Mouse (Mus musculus): ENCODE measurements around the gene Aicda.

The Aicda gene

GRCm38 (mm10) chr6:122571617-122571959, 18.0 kb downstream of the Aicda start:
- ChIA-PET POLR2A (interaction anchor here in 2 of 4 experiments (0.5 to 1.3 kb wide), 2 partner anchors 48 to 131 kb away, joined by 3 to 5 read pairs; no protein-coding TSS in a partner anchor), CTCF (interaction anchor here in 3 of 4 experiments (0.6 to 2.6 kb wide), 7 partner anchors 9 to 40 kb away, joined by 3 to 9 read pairs (median 4); no protein-coding TSS in a partner anchor)

- ChIA-PET CTCF (interaction anchor here in 2 of 4 experiments (0.6 kb wide), 2 partner anchors 8 to 57 kb away, joined by 3 to 8 read pairs; no protein-coding TSS in a partner anchor), POLR2A (interaction anchor here in 2 of 4 experiments (0.6 to 1.6 kb wide), 4 partner anchors 8 to 116 kb away, joined by 3 to 4 read pairs (median 4); partner anchors contain the start of gene Apobec1 (in 1 of the 2))
Measured at GRCm38 (mm10) chr6:122575037-122575436, 21.4 kb downstream of the Aicda start.

- ChIA-PET POLR2A (interaction anchor here in 3 of 4 experiments (0.5 to 1.5 kb wide), 4 partner anchors 9 to 83 kb away, joined by 3 to 6 read pairs (median 5); no protein-coding TSS in a partner anchor), CTCF (no interaction called here)
Measured at GRCm38 (mm10) chr6:122577030-122577429, 23.4 kb downstream of the Aicda start.

GRCm38 (mm10) chr6:122579086-122579485, 25.5 kb downstream of the Aicda start:
- ChIA-PET CTCF (no interaction called here), POLR2A (interaction anchor here in 2 of 4 experiments (0.6 to 1.4 kb wide), 4 partner anchors 29 to 129 kb away, joined by 4 to 10 read pairs (median 6); partner anchors contain the start of gene Gdf3 (in 1 of the 2))

GRCm38 (mm10) chr6:122591027-122591758, 37.6 kb downstream of the Aicda start:
- CTCF ChIA-PET, result interaction anchor here in 3 of 4 experiments (0.9 to 1.8 kb wide), 10 partner anchors 23 to 78 kb away, joined by 3 to 6 read pairs (median 3); no protein-coding TSS in a partner anchor
- POLR2A ChIA-PET, result interaction anchor here (0.6 to 17.9 kb wide), 23 partner anchors 10 to 262 kb away, joined by 3 to 197 read pairs (median 4); partner anchors contain the start of genes Gdf3 (in 4 of the 4), Apobec1 (in 1 of the 4) and Phc1 (in 1 of the 4)

- ChIA-PET CTCF (interaction anchor here (0.5 to 3.6 kb wide), 29 partner anchors 9 to 284 kb away, joined by 3 to 24 read pairs (median 3); partner anchors contain the start of genes Apobec1 (in 2 of the 4), M6pr (in 1 of the 4) and Necap1 (in 1 of the 4)), POLR2A (interaction anchor here (0.6 to 17.9 kb wide), 13 partner anchors 9 to 282 kb away, joined by 3 to 197 read pairs (median 3); partner anchors contain the start of genes Gdf3 (in 3 of the 4), Apobec1 (in 2 of the 4) and Nanog (in 1 of the 4))
Measured at GRCm38 (mm10) chr6:122592905-122593304, 39.3 kb downstream of the Aicda start.

GRCm38 (mm10) chr6:122595637-122596036, 42.0 kb downstream of the Aicda start:
- ChIA-PET POLR2A (interaction anchor here in 3 of 4 experiments (0.6 to 17.9 kb wide), 14 partner anchors 12 to 106 kb away, joined by 3 to 197 read pairs (median 4); partner anchors contain the start of gene Gdf3 (in 2 of the 3)), CTCF (interaction anchor here (0.5 to 3.6 kb wide), 25 partner anchors 12 to 1100 kb away, joined by 3 to 24 read pairs (median 4); partner anchors contain the start of genes Aicda (in 1 of the 4) and Gdf3 (in 1 of the 4))

GRCm38 (mm10) chr6:122596608-122597007, 43.0 kb downstream of the Aicda start:
- ChIA-PET POLR2A (interaction anchor here in 2 of 4 experiments (0.7 to 17.9 kb wide), 6 partner anchors 11 to 110 kb away, joined by 3 to 197 read pairs (median 6); partner anchors contain the start of genes Gdf3 (in 2 of the 2) and Nanog (in 1 of the 2)), CTCF (interaction anchor here in 3 of 4 experiments (0.6 to 2.1 kb wide), 6 partner anchors 31 to 172 kb away, joined by 4 to 11 read pairs (median 6); no protein-coding TSS in a partner anchor)

- ChIA-PET CTCF (interaction anchor here in 1 of 4 experiments (1.7 kb wide), 1 partner anchor 16 kb away, joined by 6 read pairs; no protein-coding TSS in a partner anchor), POLR2A (interaction anchor here in 2 of 4 experiments (0.7 to 17.9 kb wide), 5 partner anchors 10 to 754 kb away, joined by 3 to 197 read pairs (median 4); partner anchors contain the start of gene Gdf3 (in 2 of the 2))
Measured at GRCm38 (mm10) chr6:122598014-122598413, 44.4 kb downstream of the Aicda start.

GRCm38 (mm10) chr6:122598436-122598835, 44.8 kb downstream of the Aicda start:
- ChIA-PET CTCF (interaction anchor here in 1 of 4 experiments (1.7 kb wide), 1 partner anchor 15 kb away, joined by 6 read pairs; no protein-coding TSS in a partner anchor), POLR2A (interaction anchor here in 2 of 4 experiments (0.7 to 17.9 kb wide), 5 partner anchors 10 to 754 kb away, joined by 3 to 197 read pairs (median 4); partner anchors contain the start of gene Gdf3 (in 2 of the 2))

- CTCF ChIA-PET, result interaction anchor here in 1 of 4 experiments (1.7 kb wide), 1 partner anchor 15 kb away, joined by 6 read pairs; no protein-coding TSS in a partner anchor
- POLR2A ChIA-PET, result interaction anchor here in 3 of 4 experiments (0.6 to 17.9 kb wide), 5 partner anchors 9 to 24 kb away, joined by 4 to 197 read pairs (median 12); partner anchors contain the start of gene Gdf3 (in 2 of the 3)
Measured at GRCm38 (mm10) chr6:122599054-122599737, 45.6 kb downstream of the Aicda start.

- CTCF ChIA-PET, result interaction anchor here in 2 of 4 experiments (0.6 kb wide), 2 partner anchors 75 to 1709 kb away, joined by 3 read pairs; no protein-coding TSS in a partner anchor
- POLR2A ChIA-PET, result interaction anchor here in 3 of 4 experiments (0.6 to 2.1 kb wide), 13 partner anchors 8 to 159 kb away, joined by 3 to 16 read pairs (median 4); partner anchors contain the start of gene Gdf3 (in 2 of the 3)
Measured at GRCm38 (mm10) chr6:122600066-122600646, 46.6 kb downstream of the Aicda start.

- POLR2A ChIA-PET, result interaction anchor here in 3 of 4 experiments (0.6 to 2.1 kb wide), 17 partner anchors 7 to 160 kb away, joined by 3 to 16 read pairs (median 4); partner anchors contain the start of gene Gdf3 (in 3 of the 3)
- CTCF ChIA-PET, result interaction anchor here in 2 of 4 experiments (0.6 to 1.6 kb wide), 4 partner anchors 8 to 1710 kb away, joined by 3 to 7 read pairs (median 4); no protein-coding TSS in a partner anchor
Measured at GRCm38 (mm10) chr6:122601031-122601430, 47.4 kb downstream of the Aicda start.

GRCm38 (mm10) chr6:122601615-122602014, 48.0 kb downstream of the Aicda start:
- POLR2A ChIA-PET, result interaction anchor here in 3 of 4 experiments (0.6 to 1.9 kb wide), 23 partner anchors 8 to 229 kb away, joined by 3 to 11 read pairs (median 4); partner anchors contain the start of genes Gdf3 (in 2 of the 3) and Dppa3 (in 1 of the 3)
- CTCF ChIA-PET, result interaction anchor here in 2 of 4 experiments (0.6 to 1.6 kb wide), 4 partner anchors 9 to 106 kb away, joined by 3 to 7 read pairs (median 4); no protein-coding TSS in a partner anchor

GRCm38 (mm10) chr6:122602242-122602991, 48.8 kb downstream of the Aicda start, which contains the start of gene Apobec1:
Gene Apobec1 (minus strand): TSS chr6:122602444.
- CTCF ChIA-PET, result interaction anchor here in 3 of 4 experiments (0.6 to 1.6 kb wide), 6 partner anchors 9 to 106 kb away, joined by 3 to 7 read pairs (median 4); no protein-coding TSS in a partner anchor
- POLR2A ChIA-PET, result interaction anchor here in 3 of 4 experiments (0.6 to 1.9 kb wide), 20 partner anchors 8 to 228 kb away, joined by 3 to 11 read pairs (median 4); partner anchors contain the start of genes Gdf3 (in 2 of the 3) and Dppa3 (in 1 of the 3)

- ChIA-PET POLR2A (interaction anchor here in 2 of 4 experiments (0.8 to 1.9 kb wide), 5 partner anchors 8 to 23 kb away, joined by 3 to 9 read pairs (median 5); partner anchors contain the start of genes Dppa3 (in 1 of the 2) and Gdf3 (in 1 of the 2)), CTCF (no interaction called here)
Measured at GRCm38 (mm10) chr6:122602992-122603322, 49.4 kb downstream of the Aicda start.
